Mouse (Mus musculus): ENCODE results near the gene Prdm11. TPM values are rescaled to one million over a fixed set of nuclear protein-coding genes. Genes with fewer than 3 reads are reported as not detected.

Gene Prdm11
- polyA plus RNA-seq, 1 experiment: 11.0 TPM

DNA sequence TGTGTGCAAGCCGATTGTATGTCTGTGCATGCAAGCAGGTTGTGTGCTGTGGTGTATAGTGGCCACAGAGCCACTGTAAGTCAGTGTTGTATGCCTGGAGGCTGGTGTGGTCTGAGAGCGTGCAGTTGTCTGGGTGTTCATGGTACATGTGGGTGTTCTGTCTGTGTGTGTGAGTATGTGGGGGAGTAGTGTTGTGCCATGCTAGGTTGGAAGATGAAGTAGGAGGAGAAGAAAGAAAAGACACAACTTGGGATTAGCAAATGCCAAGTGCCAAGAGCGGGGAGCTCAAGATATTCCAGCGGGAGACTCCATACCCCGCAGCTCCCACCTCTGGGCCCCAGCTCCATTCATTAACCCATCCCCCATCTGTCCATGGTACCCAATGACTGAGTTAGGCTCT lies 38.5 kb upstream of the Prdm11 start:
- 86% methylated on average over 5 of the region's 5 CpGs for WGBS
- Histone ChIP-seq H3K27ac (ENCODE audit: insufficient read depth, low read length) (no peak overlapping the region), H3K4me1 (ENCODE audit: control insufficient read depth, insufficient read depth, insufficient read length) (no peaks in the 10 kb centered on the region), H3K4me3 (ENCODE audit: extremely low read depth, insufficient read depth, insufficient read length) (no peak overlapping the region), H3K27me3 (ENCODE audit: control insufficient read depth, insufficient read depth, low read length) (no peaks in the 10 kb centered on the region), H3K36me3 (ENCODE audit: control insufficient read depth, insufficient read depth, low read length) (no peaks in the 10 kb centered on the region)
- TF ChIP-seq POLR2A (IDR thresholded peaks at IDR 0.05; ENCODE audit: low read depth, low read length): no peak
- TF ChIP-seq CTCF (IDR thresholded peaks at IDR 0.05; ENCODE audit: extremely low read depth, insufficient read depth, insufficient read length, insufficient replicate concordance): no peak
- DNase-seq (ENCODE audit: low read depth in 1 of 2, low spot score in 2 of 2): no peak

DNA sequence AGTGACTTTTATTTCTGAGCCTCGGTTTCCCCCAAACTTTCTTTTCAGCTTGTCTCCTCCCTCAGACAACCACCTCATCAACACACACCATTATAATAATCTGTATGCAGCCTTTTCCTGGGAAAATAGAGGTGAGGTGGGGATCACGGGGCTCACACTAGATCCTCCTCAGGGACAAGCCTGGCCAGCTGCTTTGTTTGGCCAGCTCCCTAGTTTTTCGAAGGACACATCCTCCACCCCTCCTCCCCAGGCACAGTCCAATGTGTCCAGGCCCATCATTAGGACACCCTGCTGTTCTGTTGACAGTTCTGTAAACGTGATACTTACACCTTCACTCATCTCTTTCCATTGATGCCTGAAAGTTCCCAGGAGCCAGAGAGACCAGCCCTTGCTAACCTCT lies 37.4 kb upstream of the Prdm11 start:
- TF ChIP-seq POLR2A (IDR thresholded peaks at IDR 0.05; ENCODE audit: low read depth, low read length) (no peak), CTCF (IDR thresholded peaks at IDR 0.05; ENCODE audit: extremely low read depth, insufficient read depth, insufficient read length, insufficient replicate concordance) (no peak)
- Histone ChIP-seq H3K4me3 (ENCODE audit: extremely low read depth, insufficient read depth, insufficient read length) (no peak overlapping the region), H3K36me3 (ENCODE audit: control insufficient read depth, insufficient read depth, low read length) (no peaks in the 10 kb centered on the region), H3K27me3 (ENCODE audit: control insufficient read depth, insufficient read depth, low read length) (no peaks in the 10 kb centered on the region), H3K4me1 (ENCODE audit: control insufficient read depth, insufficient read depth, insufficient read length) (no peaks in the 10 kb centered on the region), H3K27ac (ENCODE audit: insufficient read depth, low read length) (no peak overlapping the region)
- no peak for DNase-seq (ENCODE audit: low read depth in 1 of 2, low spot score in 2 of 2)
- 79% methylated on average over 4 of the region's 4 CpGs for WGBS

GRCm38 (mm10) chr2:93082846-93083245 lies 36.9 kb upstream of the Prdm11 start:
- no peak overlapping the region for H3K27ac ChIP-seq (ENCODE audit: insufficient read depth, low read length)
- H3K4me3 ChIP-seq (ENCODE audit: extremely low read depth, insufficient read depth, insufficient read length): no peak overlapping the region
- H3K4me1 ChIP-seq (ENCODE audit: control insufficient read depth, insufficient read depth, insufficient read length): no peaks in the 10 kb centered on the region
- TF ChIP-seq POLR2A (IDR thresholded peaks at IDR 0.05; ENCODE audit: low read depth, low read length) (no peak), CTCF (IDR thresholded peaks at IDR 0.05; ENCODE audit: extremely low read depth, insufficient read depth, insufficient read length, insufficient replicate concordance) (no peak)
- H3K36me3 ChIP-seq (ENCODE audit: control insufficient read depth, insufficient read depth, low read length): no peaks in the 10 kb centered on the region
- DNase-seq (ENCODE audit: low read depth in 1 of 2, low spot score in 2 of 2): no peak
- whole genome bisulfite sequencing: 84% methylated on average over 3 of the region's 3 CpGs
- no peaks in the 10 kb centered on the region for H3K27me3 ChIP-seq (ENCODE audit: control insufficient read depth, insufficient read depth, low read length)

DNA sequence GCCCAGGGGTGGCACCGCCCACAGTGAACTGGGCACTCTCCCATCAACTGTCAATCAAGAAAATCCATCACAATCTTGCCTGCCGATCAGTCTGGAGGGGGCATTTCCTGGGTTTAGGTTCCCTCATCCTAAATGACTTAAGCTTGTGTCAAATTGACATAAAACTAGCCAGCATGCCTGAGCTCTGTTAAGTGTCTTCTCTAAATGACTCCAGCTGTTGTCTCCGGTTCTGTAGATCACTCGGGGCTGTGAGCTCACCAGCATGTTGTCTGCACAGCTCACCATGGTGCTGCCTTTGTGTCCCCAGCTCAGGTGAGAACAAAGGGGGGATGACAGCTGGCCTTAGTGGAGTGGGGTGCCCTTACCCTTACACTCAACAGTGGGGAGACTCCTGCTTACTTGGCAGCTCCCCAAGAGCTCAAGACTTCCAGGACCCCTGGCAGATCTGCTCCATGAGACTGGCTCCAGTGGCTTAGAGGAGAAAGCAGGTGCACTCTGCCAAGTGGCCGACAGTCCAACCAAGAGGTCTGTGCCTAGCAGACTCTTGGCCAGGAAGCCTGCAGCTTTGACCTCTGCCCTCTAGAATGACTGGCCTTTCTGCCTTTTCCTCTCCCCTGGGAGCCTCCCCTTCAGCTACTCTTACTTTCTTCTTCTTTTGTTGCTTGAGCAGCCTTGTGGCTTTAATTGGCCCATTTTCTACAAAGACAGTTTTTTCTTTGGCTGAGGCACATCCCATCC lies 35.1 kb upstream of the Prdm11 start:
- Histone ChIP-seq H3K27ac (ENCODE audit: insufficient read depth, low read length) (no peak overlapping the region), H3K27me3 (ENCODE audit: control insufficient read depth, insufficient read depth, low read length) (no peaks in the 10 kb centered on the region), H3K36me3 (ENCODE audit: control insufficient read depth, insufficient read depth, low read length) (no peaks in the 10 kb centered on the region), H3K4me1 (ENCODE audit: control insufficient read depth, insufficient read depth, insufficient read length) (no peaks in the 10 kb centered on the region), H3K4me3 (ENCODE audit: extremely low read depth, insufficient read depth, insufficient read length) (no peak overlapping the region)
- no peak for DNase-seq (ENCODE audit: low read depth in 1 of 2, low spot score in 2 of 2)
- TF ChIP-seq CTCF (IDR thresholded peaks at IDR 0.05; ENCODE audit: extremely low read depth, insufficient read depth, insufficient read length, insufficient replicate concordance) (no peak), POLR2A (IDR thresholded peaks at IDR 0.05; ENCODE audit: low read depth, low read length) (no peak)
- 65% methylated on average over 5 of the region's 5 CpGs for WGBS

- Histone ChIP-seq H3K27me3 (ENCODE audit: control insufficient read depth, insufficient read depth, low read length) (no peaks in the 10 kb centered on the region), H3K4me3 (ENCODE audit: extremely low read depth, insufficient read depth, insufficient read length) (no peak overlapping the region), H3K27ac (ENCODE audit: insufficient read depth, low read length) (no peak overlapping the region), H3K36me3 (ENCODE audit: control insufficient read depth, insufficient read depth, low read length) (no peaks in the 10 kb centered on the region), H3K4me1 (ENCODE audit: control insufficient read depth, insufficient read depth, insufficient read length) (no peaks in the 10 kb centered on the region)
- WGBS: 71% methylated on average over 4 of the region's 4 CpGs
- TF ChIP-seq CTCF (IDR thresholded peaks at IDR 0.05; ENCODE audit: extremely low read depth, insufficient read depth, insufficient read length, insufficient replicate concordance) (no peak), POLR2A (IDR thresholded peaks at IDR 0.05; ENCODE audit: low read depth, low read length) (no peak)
- DNase-seq (ENCODE audit: low read depth in 1 of 2, low spot score in 2 of 2): no peak
Observed at GRCm38 (mm10) chr2:93079394-93079793, 33.4 kb upstream of the Prdm11 start.

DNA sequence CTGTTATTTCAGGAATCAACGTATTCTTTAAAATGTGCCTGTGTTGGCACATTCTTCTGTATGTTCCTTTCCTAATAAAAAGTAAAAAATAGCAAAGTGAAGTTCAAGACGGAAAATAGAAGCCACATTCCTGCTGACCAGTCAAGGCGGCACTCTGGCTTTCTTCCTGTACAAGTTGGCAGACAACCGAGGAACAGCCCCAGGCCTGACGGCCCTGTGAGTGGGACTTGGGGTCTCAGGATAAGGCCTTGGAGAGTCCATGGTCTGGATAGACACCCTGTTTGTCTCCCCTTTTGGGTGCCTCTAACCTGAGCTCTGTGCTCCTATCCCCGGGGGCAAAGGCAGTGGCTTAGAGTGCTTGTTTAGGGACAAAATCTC lies 30.6 kb upstream of the Prdm11 start:
- H3K36me3 ChIP-seq (ENCODE audit: control insufficient read depth, insufficient read depth, low read length): no peaks in the 10 kb centered on the region
- no peaks in the 10 kb centered on the region for H3K27me3 ChIP-seq (ENCODE audit: control insufficient read depth, insufficient read depth, low read length)
- DNase-seq (ENCODE audit: low read depth in 1 of 2, low spot score in 2 of 2): no peak
- no peak overlapping the region for H3K4me3 ChIP-seq (ENCODE audit: extremely low read depth, insufficient read depth, insufficient read length)
- no peaks in the 10 kb centered on the region for H3K4me1 ChIP-seq (ENCODE audit: control insufficient read depth, insufficient read depth, insufficient read length)
- H3K27ac ChIP-seq (ENCODE audit: insufficient read depth, low read length): no peak overlapping the region
- TF ChIP-seq CTCF (IDR thresholded peaks at IDR 0.05; ENCODE audit: extremely low read depth, insufficient read depth, insufficient read length, insufficient replicate concordance) (no peak), POLR2A (IDR thresholded peaks at IDR 0.05; ENCODE audit: low read depth, low read length) (no peak)
- WGBS: 77% methylated on average over 6 of the region's 6 CpGs
